Mouse (Mus musculus) intestine, embryonic 14.5 days (tissue): Measurements from ENCODE around the gene Vwf. TPM values are rescaled to one million over a fixed set of nuclear protein-coding genes. Genes with fewer than 3 reads are reported as not detected.
A peak's percentile ranks its signal among the peaks of the same experiment; 100 is the strongest.

Experiments
- ATAC-seq: fragments of 200-750 bp; cut with Nextera tagmentation; replicated peaks from 2 replicates; pipeline ENCODE4 v1.8.0; 2017; ENCODE audit warnings: low read depth, moderate number of reproducible peaks, moderate TSS enrichment, moderate library complexity; ENCODE audit not compliant: low FRiP score, low TSS enrichment
- DNase-seq: peaks from one replicate; pipeline ENCODE4 v3.0.0-alpha.2; 2018; ENCODE audit warnings: low spot score
- H3K27ac ChIP-seq: fragments of 300-500 bp; sonication (generic); 2 replicates; pipeline ENCODE4 v1.5.1; 2014; ENCODE audit warnings: low read depth, mild to moderate bottlenecking, control low read depth
- H3K27me3 ChIP-seq: fragments of 300-500 bp; sonication (generic); replicated peaks from 2 replicates; pipeline ENCODE4 v1.6.1; 2014; ENCODE audit warnings: low read length, control low read depth; ENCODE audit not compliant: control insufficient read depth, insufficient read depth
- H3K36me3 ChIP-seq: fragments of 300-500 bp; sonication (generic); 2 replicates; pipeline ENCODE4 v1.6.1; 2014; ENCODE audit warnings: low read length, control low read depth; ENCODE audit not compliant: control insufficient read depth, insufficient read depth
- H3K4me1 ChIP-seq: fragments of 300-500 bp; sonication (generic); replicated peaks from 2 replicates; pipeline ENCODE4 v1.6.1; 2014; ENCODE audit warnings: low read length, control low read depth, mixed read lengths; ENCODE audit not compliant: control insufficient read depth, insufficient read depth
- H3K4me2 ChIP-seq: fragments of 300-500 bp; sonication (generic); 2 replicates; pipeline ENCODE4 v1.6.1; 2014; ENCODE audit warnings: low read length
- H3K4me3 ChIP-seq: fragments of 300-500 bp; sonication (generic); 2 replicates; pipeline ENCODE4 v1.5.1; 2014; ENCODE audit warnings: low read depth, low read length, control low read depth, mixed read lengths
- H3K9ac ChIP-seq: fragments of 300-500 bp; sonication (generic); 2 replicates; pipeline ENCODE4 v1.6.1; 2014; ENCODE audit warnings: mild to moderate bottlenecking, low read length
- H3K9me3 ChIP-seq: fragments of 300-500 bp; sonication (generic); 2 replicates; pipeline ENCODE4 v1.6.1; 2016; ENCODE audit warnings: low read length, control low read depth; ENCODE audit not compliant: control insufficient read depth
- WGBS: fragments of 180-500 bp; shearing (Covaris S2); extraction: QIAGEN DNeasy Blood & Tissue Kit; methylation state at CpG from one replicate; pipeline ENCODE4 v1.1.7; 2014; 5-methylcytosine and 5-hydroxymethylcytosine counted together
- polyA plus RNA-seq: library from polyadenylated mRNA; unstranded; fragments of >200 nt; fragmentation: Nextera tagmentation; extraction: Ambion mirVana; gene quantifications from 2 replicates; pipeline ENCODE4 v1.2.1, GENCODE M21; 2014

The Vwf gene
- polyA plus RNA-seq, 1 experiment from 2014 or later: 14.1 TPM

- Histone ChIP-seq H3K9ac (no peak overlapping the region), H3K27ac (no peak overlapping the region), H3K4me3 (no peak overlapping the region), H3K9me3 (no peaks in the 10 kb centered on the region), H3K27me3 (no peaks in the 10 kb centered on the region), H3K4me2 (no peak overlapping the region), H3K4me1 (no peaks in the 10 kb centered on the region), H3K36me3 (no peaks in the 10 kb centered on the region)
- ATAC-seq: no peak
- 79% methylated on average over 4 of the region's 4 CpGs for whole genome bisulfite sequencing
- no peak for DNase-seq
These were observed 7.0 kb downstream of the Vwf start for GRCm38 (mm10) chr6:125553551-125553950.

GRCm38 (mm10) chr6:125558831-125559230 lies 12.3 kb downstream of the Vwf start:
- H3K4me1 ChIP-seq: no peaks in the 10 kb centered on the region
- no peaks in the 10 kb centered on the region for H3K9me3 ChIP-seq
- ATAC-seq (no peak), DNase-seq (no peak)
- no peak overlapping the region for H3K9ac ChIP-seq
- H3K27me3 ChIP-seq: no peaks in the 10 kb centered on the region
- H3K4me3 ChIP-seq: no peak overlapping the region
- H3K36me3 ChIP-seq: no peaks in the 10 kb centered on the region
- no peak overlapping the region for H3K4me2 ChIP-seq
- 83% methylated on average over 8 of the region's 8 CpGs for WGBS
- H3K27ac ChIP-seq: no peak overlapping the region

GRCm38 (mm10) chr6:125561031-125561430 lies 14.5 kb downstream of the Vwf start:
- WGBS: 76% methylated on average over 5 of the region's 5 CpGs
- no peak overlapping the region for H3K27ac ChIP-seq
- H3K4me1 ChIP-seq: no peaks in the 10 kb centered on the region
- H3K9ac ChIP-seq: no peak overlapping the region
- H3K4me2 ChIP-seq: no peak overlapping the region
- H3K9me3 ChIP-seq: no peaks in the 10 kb centered on the region
- H3K4me3 ChIP-seq: no peak overlapping the region
- H3K36me3 ChIP-seq: no peaks in the 10 kb centered on the region
- no peaks in the 10 kb centered on the region for H3K27me3 ChIP-seq
- DNase-seq (no peak), ATAC-seq (no peak)

- no peak overlapping the region for H3K27ac ChIP-seq
- WGBS: 86% methylated on average over 2 of the region's 2 CpGs
- DNase-seq (no peak), ATAC-seq (no peak)
- no peak overlapping the region for H3K4me3 ChIP-seq
- no peaks in the 10 kb centered on the region for H3K36me3 ChIP-seq
- no peaks in the 10 kb centered on the region for H3K9me3 ChIP-seq
- H3K4me1 ChIP-seq: no peaks in the 10 kb centered on the region
- H3K4me2 ChIP-seq: no peak overlapping the region
- H3K9ac ChIP-seq: no peak overlapping the region
- H3K27me3 ChIP-seq: no peaks in the 10 kb centered on the region
These were observed 14.9 kb downstream of the Vwf start for GRCm38 (mm10) chr6:125561521-125561920.

GRCm38 (mm10) chr6:125564812-125565281 lies 18.3 kb downstream of the Vwf start:
- Histone ChIP-seq H3K4me1 (no peaks in the 10 kb centered on the region), H3K9ac (no peak overlapping the region), H3K4me2 (no peak overlapping the region), H3K27ac (no peak overlapping the region), H3K4me3 (no peak overlapping the region), H3K9me3 (no peaks in the 10 kb centered on the region), H3K27me3 (no peaks in the 10 kb centered on the region), H3K36me3 (no peaks in the 10 kb centered on the region)
- DNase-seq: no peak
- 76% methylated on average over 7 of the region's 7 CpGs for WGBS
- ATAC-seq: no peak

- no peaks in the 10 kb centered on the region for H3K4me1 ChIP-seq
- H3K27me3 ChIP-seq: no peaks in the 10 kb centered on the region
- no peak overlapping the region for H3K4me3 ChIP-seq
- H3K4me2 ChIP-seq: no peak overlapping the region
- H3K36me3 ChIP-seq: no peaks in the 10 kb centered on the region
- no peak overlapping the region for H3K27ac ChIP-seq
- no peaks in the 10 kb centered on the region for H3K9me3 ChIP-seq
- WGBS: 85% methylated on average over 6 of the region's 6 CpGs
- DNase-seq: no peak
- H3K9ac ChIP-seq: no peak overlapping the region
- no peak for ATAC-seq
These were observed 18.8 kb downstream of the Vwf start for GRCm38 (mm10) chr6:125565326-125565725.

- Histone ChIP-seq H3K4me3 (no peak overlapping the region), H3K27ac (no peak overlapping the region), H3K4me2 (no peak overlapping the region), H3K4me1 (no peaks in the 10 kb centered on the region), H3K27me3 (no peaks in the 10 kb centered on the region), H3K36me3 (no peaks in the 10 kb centered on the region), H3K9ac (no peak overlapping the region), H3K9me3 (no peaks in the 10 kb centered on the region)
- DNase-seq: no peak
- WGBS: 79% methylated on average over 3 of the region's 3 CpGs
- ATAC-seq: no peak
These were observed 20.1 kb downstream of the Vwf start for GRCm38 (mm10) chr6:125566656-125567055.

- peaks cover 10% of the 10 kb centered on the region for H3K4me1 ChIP-seq
- WGBS: 85% methylated on average over 2 of the region's 2 CpGs
- no peak for DNase-seq
- H3K9me3 ChIP-seq: no peaks in the 10 kb centered on the region
- no peak for ATAC-seq
- H3K4me3 ChIP-seq: no peak overlapping the region
- H3K27me3 ChIP-seq: no peaks in the 10 kb centered on the region
- H3K4me2 ChIP-seq: no peak overlapping the region
- no peak overlapping the region for H3K9ac ChIP-seq
- H3K36me3 ChIP-seq: no peaks in the 10 kb centered on the region
- no peak overlapping the region for H3K27ac ChIP-seq
These were observed 21.8 kb downstream of the Vwf start for GRCm38 (mm10) chr6:125568381-125568780.

- DNase-seq: no peak
These were observed 26.0 kb downstream of the Vwf start for GRCm38 (mm10) chr6:125572291-125573188.

More at GRCm38 (mm10) chr6:125572291-125573188, 26.0 kb downstream of the Vwf start:
- H3K27ac ChIP-seq: peak overlapping the region; percentile 85
- H3K36me3 ChIP-seq: no peaks in the 10 kb centered on the region
- H3K9ac ChIP-seq: peak overlapping the region; percentile 25
- 40% methylated on average over 18 of the region's 18 CpGs for WGBS
- ATAC-seq: peak; percentile 46
- peak overlapping the region; percentile 23 for H3K4me3 ChIP-seq
- no peaks in the 10 kb centered on the region for H3K27me3 ChIP-seq
- H3K4me1 ChIP-seq: peaks cover 15% of the 10 kb centered on the region
- peak overlapping the region; percentile 52 for H3K4me2 ChIP-seq
- no peaks in the 10 kb centered on the region for H3K9me3 ChIP-seq
